Mouse (Mus musculus) heart, postnatal 10 days (tissue): ENCODE measurements around the gene Hydin. TPM values are rescaled to one million over a fixed set of nuclear protein-coding genes. Genes with fewer than 3 reads are reported as not detected.
A peak's percentile ranks its signal among the peaks of the same experiment; 100 is the strongest.

ENCODE experiments used
- DNase-seq, 2 experiments: peaks; one replicate each; pipeline ENCODE4 v3.0.0; 2021
- intact Hi-C: fragments of 180-260 bp; cut with DNase I; formaldehyde crosslinking; loops from one replicate; pipeline ENCODE4 v1.15.1; 2025
- total RNA-seq, 2 experiments: library from RNA; stranded (reverse); gene quantifications; 2 replicates each; pipeline ENCODE4 v1.2.3; 2021

Gene Hydin
- total RNA-seq = under 1 TPM; 0.10 to 0.22 TPM

DNA sequence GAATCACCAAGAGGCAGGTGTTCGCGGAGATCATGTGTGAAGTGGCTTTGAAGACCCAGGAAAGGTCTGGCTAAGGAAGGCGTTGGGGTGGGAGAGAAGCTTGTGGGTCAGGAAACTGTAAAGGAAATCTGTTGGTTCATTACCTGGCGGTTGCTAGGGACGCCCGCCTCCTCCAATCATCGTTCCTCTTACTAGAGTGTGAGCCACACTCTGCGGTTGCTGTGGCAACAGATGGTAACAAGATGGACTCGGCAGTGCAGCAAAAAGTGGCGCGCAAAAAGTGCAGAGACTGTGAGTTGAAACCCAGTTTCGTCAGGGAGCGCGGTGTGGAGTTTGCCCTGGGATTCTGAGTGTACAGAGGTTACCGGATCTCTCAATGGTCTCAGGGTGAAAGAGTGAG is at the start of gene Hydin:
Gene Hydin (plus strand): TSS at position 237 of the 400 bp plus-strand sequence.
- peak; percentile 8 to 43 for DNase-seq
- intact Hi-C loops = no loop called here

- intact Hi-C loops = loop anchor here (10.0 kb wide), 1 partner anchor 398 kb away; the partner anchor contains the start of gene Vac14
- no peak for DNase-seq
Measured at GRCm38 (mm10) chr8:110217198-110217597, 49.6 kb upstream of the Hydin start.

GRCm38 (mm10) chr8:110217681-110218131 is 49.1 kb upstream of the Hydin start:
- peak; percentile 100 for DNase-seq
- intact Hi-C loops = loop anchor here (10.0 kb wide), 1 partner anchor 397 kb away; the partner anchor contains the start of gene Vac14

DNA sequence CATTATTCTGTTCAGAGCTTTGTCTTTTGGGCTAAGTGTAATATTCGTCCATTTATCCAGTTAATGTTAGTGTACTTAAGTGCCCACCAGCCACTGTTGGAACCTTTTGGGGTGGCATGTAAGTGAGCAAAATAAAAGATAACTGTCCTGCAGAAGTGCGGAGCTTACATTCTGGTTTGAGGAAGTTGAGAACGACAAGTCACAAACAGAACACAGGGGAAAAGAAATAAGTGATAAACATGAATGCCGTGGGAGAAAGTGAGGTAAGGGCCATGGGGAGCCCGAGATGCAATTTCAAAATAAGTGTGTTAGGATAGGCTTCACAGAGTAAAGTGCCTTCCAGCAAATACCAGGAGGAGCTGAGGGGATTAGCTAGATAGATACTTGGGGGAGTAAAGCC is 48.3 kb upstream of the Hydin start:
- DNase-seq = no peak
- intact Hi-C loops = loop anchor here (10.0 kb wide), 1 partner anchor 396 kb away; the partner anchor contains the start of gene Vac14

- intact Hi-C loops = no loop called here
- no peak for DNase-seq
Measured at GRCm38 (mm10) chr8:110220936-110221335, 45.8 kb upstream of the Hydin start.

- no peak for DNase-seq
- intact Hi-C loops = no loop called here
Measured at GRCm38 (mm10) chr8:110230803-110231202, 36.0 kb upstream of the Hydin start.

GRCm38 (mm10) chr8:110242278-110243177 is 24.2 kb upstream of the Hydin start:
- no peak for DNase-seq
- intact Hi-C loops = no loop called here

DNA sequence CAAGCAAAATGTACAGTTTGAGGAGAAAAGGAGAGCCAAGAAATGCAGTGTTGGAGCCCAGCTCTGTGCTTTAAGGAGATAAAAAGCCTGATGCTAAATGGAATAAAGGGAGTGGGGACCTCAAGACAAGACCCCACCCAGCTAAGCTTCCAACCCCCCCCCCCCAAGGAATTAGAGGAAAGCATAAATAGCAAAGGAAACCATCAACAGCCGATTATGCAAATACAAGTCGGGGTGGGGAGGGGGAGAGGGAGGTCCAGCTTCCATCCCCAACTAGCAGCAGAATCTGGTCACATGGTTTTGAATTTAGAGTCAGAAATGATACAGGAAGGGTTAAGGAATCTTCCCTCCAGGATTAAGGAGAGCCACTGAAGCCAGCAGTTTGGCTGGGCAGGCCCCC is 22.2 kb upstream of the Hydin start:
- intact Hi-C loops = no loop called here
- no peak for DNase-seq

- no peak for DNase-seq
- intact Hi-C loops = no loop called here
Measured at GRCm38 (mm10) chr8:110247238-110247637, 19.5 kb upstream of the Hydin start.

GRCm38 (mm10) chr8:110253986-110254385 is 12.8 kb upstream of the Hydin start:
- no peak for DNase-seq
- intact Hi-C loops = no loop called here

DNA sequence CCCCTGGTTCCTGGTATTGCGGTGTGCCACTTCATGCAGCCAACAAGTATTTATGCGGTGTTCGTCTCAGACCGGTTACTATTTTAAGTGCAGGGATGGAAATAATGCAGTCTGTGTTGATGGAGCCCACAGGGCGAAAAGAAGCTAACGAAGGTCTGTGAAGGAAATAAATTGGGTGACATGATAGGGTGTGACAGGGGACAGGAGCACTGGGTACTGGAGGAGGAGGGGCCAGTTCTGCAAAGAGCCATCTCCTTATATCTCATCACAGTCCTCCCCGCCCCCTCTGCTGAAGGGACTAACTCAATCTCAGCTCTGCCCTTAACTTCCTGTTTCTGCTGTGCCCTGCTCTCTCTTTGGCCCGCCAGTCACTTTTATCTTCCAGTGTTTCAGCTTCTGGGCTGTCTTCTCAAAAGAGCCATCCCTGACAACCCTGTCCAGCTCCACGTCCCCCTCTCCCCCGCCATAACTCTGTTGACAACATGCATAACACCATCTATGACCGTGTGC is 926 bp upstream of the Hydin start:
- DNase-seq = no peak
- intact Hi-C loops = no loop called here

GRCm38 (mm10) chr8:110267268-110267667 is 491 bp downstream of the Hydin start:
- intact Hi-C loops = no loop called here
- DNase-seq = no peak

- peak; percentile 43 to 47 for DNase-seq
- intact Hi-C loops = no loop called here
Measured at GRCm38 (mm10) chr8:110270659-110271058, 3.9 kb downstream of the Hydin start.

- no peak for DNase-seq
- intact Hi-C loops = no loop called here
Measured at GRCm38 (mm10) chr8:110273394-110273793, 6.6 kb downstream of the Hydin start.

- no peak for DNase-seq
- intact Hi-C loops = no loop called here
Measured at GRCm38 (mm10) chr8:110275465-110276258, 8.9 kb downstream of the Hydin start.

- DNase-seq = no peak
- intact Hi-C loops = no loop called here
Measured at GRCm38 (mm10) chr8:110276259-110276560, 9.4 kb downstream of the Hydin start.

- DNase-seq = no peak
- intact Hi-C loops = no loop called here
Measured at GRCm38 (mm10) chr8:110312715-110313114, 45.9 kb downstream of the Hydin start.

DNA sequence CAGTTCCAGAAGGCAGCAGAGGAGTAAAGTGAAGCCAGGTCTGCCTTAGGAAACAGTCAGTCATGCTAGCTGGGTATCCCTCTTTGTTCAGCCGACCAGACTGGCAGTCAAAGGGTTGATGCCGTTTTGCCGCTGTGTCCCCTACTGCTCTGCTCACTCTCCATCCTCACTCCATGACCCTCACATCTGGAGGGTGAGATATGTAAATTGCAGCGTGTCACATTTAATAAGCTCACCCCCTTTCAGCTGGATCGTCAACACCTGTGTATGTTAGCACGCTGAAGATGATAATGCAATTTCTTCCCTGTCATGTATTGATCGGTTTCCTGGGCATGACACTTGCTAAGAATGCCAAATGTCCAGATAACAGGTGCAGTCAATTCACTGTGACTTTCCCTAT is 49.0 kb downstream of the Hydin start:
- intact Hi-C loops = no loop called here
- no peak for DNase-seq

DNA sequence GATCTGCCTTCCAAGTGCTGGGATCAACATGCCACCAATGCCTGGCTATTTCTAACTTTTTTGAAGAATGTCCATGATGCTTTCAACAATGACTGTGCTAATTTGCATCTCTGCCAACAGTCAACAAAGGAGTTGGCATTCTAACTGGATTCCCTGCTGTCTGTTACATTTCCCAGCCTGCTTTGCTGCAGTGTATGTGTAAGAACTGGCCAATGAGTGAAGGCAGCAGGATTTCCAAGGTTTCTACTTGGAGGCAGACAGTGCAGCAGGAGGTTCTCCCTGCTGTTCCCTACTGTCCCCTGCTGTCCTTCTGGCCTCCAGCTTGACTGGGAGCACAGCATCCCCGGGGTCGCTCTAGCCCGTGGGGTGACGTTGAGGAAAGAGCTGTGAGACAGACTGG is 52.8 kb downstream of the Hydin start:
- DNase-seq = no peak
- intact Hi-C loops = no loop called here

GRCm38 (mm10) chr8:110321446-110321845 is 54.7 kb downstream of the Hydin start:
- intact Hi-C loops = no loop called here
- DNase-seq = no peak

GRCm38 (mm10) chr8:110323981-110324574 is 57.3 kb downstream of the Hydin start:
- intact Hi-C loops = no loop called here
- no peak for DNase-seq
